Mouse (Mus musculus): ENCODE measurements around the gene Armh3. TPM values are rescaled to one million over a fixed set of nuclear protein-coding genes. Genes with fewer than 3 reads are reported as not detected.
"Not testable (repeated sequence)": the region's sequence is repeated elsewhere in the genome, so short reads cannot be mapped to it uniquely, and the experiment has no call there.

The Armh3 gene
- polyA plus RNA-seq, 1 experiment from 2014 or later: 17.0 TPM

- Histone ChIP-seq H3K4me2 (replicated peaks; ENCODE audit: low read depth, low read length) (peak within 1 kb of the TSS; percentile 74), H3K27ac (ENCODE audit: low read depth, low read length) (peak within 1 kb of the TSS; percentile 31; the same call in 1 of the 2 replicates), H3K4me1 (ENCODE audit: control insufficient read depth, insufficient read depth, low read length) (peaks cover 38% of the 10 kb centered on the region), H3K9ac (ENCODE audit: low read depth, low read length) (peak within 1 kb of the TSS; percentile 38), H3K9me3 (ENCODE audit: control insufficient read depth, low read length) (no peaks in the 10 kb centered on the region), H3K36me3 (ENCODE audit: control insufficient read depth, insufficient read depth, low read length) (no peaks in the 10 kb centered on the region), H3K4me3 (ENCODE audit: low read length) (peak within 1 kb of the TSS; percentile 35), H3K27me3 (ENCODE audit: control insufficient read depth, insufficient read depth, low read length) (no peaks in the 10 kb centered on the region)
- ATAC-seq (ENCODE audit: low FRiP score, low TSS enrichment): peak; percentile 59
- WGBS: 1% methylated on average over 25 of the region's 29 CpGs
These were observed 182.4 kb downstream of the Armh3 start, which contains the start of gene Kcnip2 for GRCm38 (mm10) chr19:45815831-45816405. Gene Kcnip2 (minus strand): TSS chr19:45816061.

GRCm38 (mm10) chr19:45815170-45815569, 183.1 kb downstream of the Armh3 start:
- H3K9ac ChIP-seq (ENCODE audit: low read depth, low read length): peak overlapping the region; percentile 38; the same call in 1 of the 2 replicates
- H3K4me3 ChIP-seq (ENCODE audit: low read length): peak overlapping the region; percentile 35
- H3K27me3 ChIP-seq (ENCODE audit: control insufficient read depth, insufficient read depth, low read length): no peaks in the 10 kb centered on the region
- H3K4me2 ChIP-seq (replicated peaks; ENCODE audit: low read depth, low read length): peak overlapping the region; percentile 74
- peaks cover 38% of the 10 kb centered on the region for H3K4me1 ChIP-seq (ENCODE audit: control insufficient read depth, insufficient read depth, low read length)
- no peaks in the 10 kb centered on the region for H3K36me3 ChIP-seq (ENCODE audit: control insufficient read depth, insufficient read depth, low read length)
- H3K27ac ChIP-seq (ENCODE audit: low read depth, low read length): no peak overlapping the region
- no peaks in the 10 kb centered on the region for H3K9me3 ChIP-seq (ENCODE audit: control insufficient read depth, low read length)
- ATAC-seq (ENCODE audit: low FRiP score, low TSS enrichment): no peak
- WGBS: 47% methylated on average over 10 of the region's 10 CpGs

- Histone ChIP-seq H3K36me3 (ENCODE audit: control insufficient read depth, insufficient read depth, low read length) (no peaks in the 10 kb centered on the region), H3K4me2 (replicated peaks; ENCODE audit: low read depth, low read length) (no peak overlapping the region), H3K27me3 (ENCODE audit: control insufficient read depth, insufficient read depth, low read length) (no peaks in the 10 kb centered on the region), H3K4me3 (ENCODE audit: low read length) (no peak overlapping the region), H3K27ac (ENCODE audit: low read depth, low read length) (no peak overlapping the region), H3K4me1 (ENCODE audit: control insufficient read depth, insufficient read depth, low read length) (peaks cover 38% of the 10 kb centered on the region), H3K9me3 (ENCODE audit: control insufficient read depth, low read length) (no peaks in the 10 kb centered on the region), H3K9ac (ENCODE audit: low read depth, low read length) (no peak overlapping the region)
- ATAC-seq (ENCODE audit: low FRiP score, low TSS enrichment): no peak
- WGBS: 13% methylated on average over 12 of the region's 12 CpGs
These were observed 184.5 kb downstream of the Armh3 start for GRCm38 (mm10) chr19:45813801-45814200.

- no peak overlapping the region for H3K9ac ChIP-seq (ENCODE audit: low read depth, low read length)
- no peak overlapping the region for H3K4me3 ChIP-seq (ENCODE audit: low read length)
- H3K27ac ChIP-seq (ENCODE audit: low read depth, low read length): no peak overlapping the region
- H3K4me2 ChIP-seq (replicated peaks; ENCODE audit: low read depth, low read length): no peak overlapping the region
- WGBS: 11% methylated on average over 11 of the region's 11 CpGs
- peaks cover 38% of the 10 kb centered on the region for H3K4me1 ChIP-seq (ENCODE audit: control insufficient read depth, insufficient read depth, low read length)
- no peaks in the 10 kb centered on the region for H3K36me3 ChIP-seq (ENCODE audit: control insufficient read depth, insufficient read depth, low read length)
- ATAC-seq (ENCODE audit: low FRiP score, low TSS enrichment): no peak
- no peaks in the 10 kb centered on the region for H3K27me3 ChIP-seq (ENCODE audit: control insufficient read depth, insufficient read depth, low read length)
- H3K9me3 ChIP-seq (ENCODE audit: control insufficient read depth, low read length): no peaks in the 10 kb centered on the region
These were observed 185.0 kb downstream of the Armh3 start for GRCm38 (mm10) chr19:45813263-45813662.

- no peak overlapping the region for H3K27ac ChIP-seq (ENCODE audit: low read depth, low read length)
- H3K9me3 ChIP-seq (ENCODE audit: control insufficient read depth, low read length): no peaks in the 10 kb centered on the region
- H3K36me3 ChIP-seq (ENCODE audit: control insufficient read depth, insufficient read depth, low read length): no peaks in the 10 kb centered on the region
- 0 out of 2 replicates have a peak overlapping the region, but pooled peaks have one; percentile 18 for H3K4me3 ChIP-seq (ENCODE audit: low read length)
- H3K27me3 ChIP-seq (ENCODE audit: control insufficient read depth, insufficient read depth, low read length): no peaks in the 10 kb centered on the region
- H3K4me2 ChIP-seq (replicated peaks; ENCODE audit: low read depth, low read length): peak overlapping the region; percentile 43
- H3K4me1 ChIP-seq (ENCODE audit: control insufficient read depth, insufficient read depth, low read length): peaks cover 38% of the 10 kb centered on the region
- ATAC-seq (ENCODE audit: low FRiP score, low TSS enrichment): no peak
- H3K9ac ChIP-seq (ENCODE audit: low read depth, low read length): no peak overlapping the region
- WGBS: 14% methylated on average over 8 of the region's 8 CpGs
These were observed 185.5 kb downstream of the Armh3 start for GRCm38 (mm10) chr19:45812673-45813252.

GRCm38 (mm10) chr19:45812115-45812514, 186.2 kb downstream of the Armh3 start:
- Histone ChIP-seq H3K4me1 (ENCODE audit: control insufficient read depth, insufficient read depth, low read length) (peaks cover 33% of the 10 kb centered on the region), H3K36me3 (ENCODE audit: control insufficient read depth, insufficient read depth, low read length) (no peaks in the 10 kb centered on the region), H3K27me3 (ENCODE audit: control insufficient read depth, insufficient read depth, low read length) (no peaks in the 10 kb centered on the region), H3K27ac (ENCODE audit: low read depth, low read length) (no peak overlapping the region), H3K4me2 (replicated peaks; ENCODE audit: low read depth, low read length) (peak overlapping the region; percentile 43), H3K4me3 (ENCODE audit: low read length) (peak overlapping the region; percentile 18), H3K9ac (ENCODE audit: low read depth, low read length) (no peak overlapping the region), H3K9me3 (ENCODE audit: control insufficient read depth, low read length) (no peaks in the 10 kb centered on the region)
- ATAC-seq (ENCODE audit: low FRiP score, low TSS enrichment): peak; percentile 37
- 2% methylated on average over 16 of the region's 16 CpGs for WGBS

- 49% methylated on average over 12 of the region's 12 CpGs for WGBS
- H3K27ac ChIP-seq (ENCODE audit: low read depth, low read length): no peak overlapping the region
- no peaks in the 10 kb centered on the region for H3K27me3 ChIP-seq (ENCODE audit: control insufficient read depth, insufficient read depth, low read length)
- no peak overlapping the region for H3K9ac ChIP-seq (ENCODE audit: low read depth, low read length)
- ATAC-seq (ENCODE audit: low FRiP score, low TSS enrichment): no peak
- no peaks in the 10 kb centered on the region for H3K36me3 ChIP-seq (ENCODE audit: control insufficient read depth, insufficient read depth, low read length)
- no peaks in the 10 kb centered on the region for H3K9me3 ChIP-seq (ENCODE audit: control insufficient read depth, low read length)
- H3K4me3 ChIP-seq (ENCODE audit: low read length): no peak overlapping the region
- H3K4me2 ChIP-seq (replicated peaks; ENCODE audit: low read depth, low read length): no peak overlapping the region
- peaks cover 23% of the 10 kb centered on the region for H3K4me1 ChIP-seq (ENCODE audit: control insufficient read depth, insufficient read depth, low read length)
These were observed 187.1 kb downstream of the Armh3 start for GRCm38 (mm10) chr19:45811028-45811674.

GRCm38 (mm10) chr19:45807732-45808131, 190.6 kb downstream of the Armh3 start:
- no peak for ATAC-seq (ENCODE audit: low FRiP score, low TSS enrichment)
- Histone ChIP-seq H3K9me3 (ENCODE audit: control insufficient read depth, low read length) (no peaks in the 10 kb centered on the region), H3K4me3 (ENCODE audit: low read length) (no peak overlapping the region)

GRCm38 (mm10) chr19:45805817-45806216, 192.5 kb downstream of the Armh3 start:
- H3K4me2 ChIP-seq (replicated peaks; ENCODE audit: low read depth, low read length); H3K4me3 ChIP-seq (ENCODE audit: low read length); H3K9ac ChIP-seq (ENCODE audit: low read depth, low read length); H3K4me1 ChIP-seq (ENCODE audit: control insufficient read depth, insufficient read depth, low read length); ATAC-seq (ENCODE audit: low FRiP score, low TSS enrichment); H3K36me3 ChIP-seq (ENCODE audit: control insufficient read depth, insufficient read depth, low read length); H3K27me3 ChIP-seq (ENCODE audit: control insufficient read depth, insufficient read depth, low read length); H3K9me3 ChIP-seq (ENCODE audit: control insufficient read depth, low read length); H3K27ac ChIP-seq (ENCODE audit: low read depth, low read length): not testable (repeated sequence)
- WGBS: 94% methylated on average over 6 of the region's 6 CpGs

More at GRCm38 (mm10) chr19:45807732-45808131, 190.6 kb downstream of the Armh3 start:
- H3K36me3 ChIP-seq (ENCODE audit: control insufficient read depth, insufficient read depth, low read length): no peaks in the 10 kb centered on the region
- no peak overlapping the region for H3K27ac ChIP-seq (ENCODE audit: low read depth, low read length)
- WGBS: 91% methylated on average over 4 of the region's 4 CpGs
- no peak overlapping the region for H3K9ac ChIP-seq (ENCODE audit: low read depth, low read length)
- peaks cover 9% of the 10 kb centered on the region for H3K4me1 ChIP-seq (ENCODE audit: control insufficient read depth, insufficient read depth, low read length)
- H3K27me3 ChIP-seq (ENCODE audit: control insufficient read depth, insufficient read depth, low read length): no peaks in the 10 kb centered on the region
- H3K4me2 ChIP-seq (replicated peaks; ENCODE audit: low read depth, low read length): no peak overlapping the region
